Mouse (Mus musculus): ENCODE data around the gene Rab4a.
A peak's percentile ranks its signal among the peaks of the same experiment; 100 is the strongest.

Gene Rab4a

DNA sequence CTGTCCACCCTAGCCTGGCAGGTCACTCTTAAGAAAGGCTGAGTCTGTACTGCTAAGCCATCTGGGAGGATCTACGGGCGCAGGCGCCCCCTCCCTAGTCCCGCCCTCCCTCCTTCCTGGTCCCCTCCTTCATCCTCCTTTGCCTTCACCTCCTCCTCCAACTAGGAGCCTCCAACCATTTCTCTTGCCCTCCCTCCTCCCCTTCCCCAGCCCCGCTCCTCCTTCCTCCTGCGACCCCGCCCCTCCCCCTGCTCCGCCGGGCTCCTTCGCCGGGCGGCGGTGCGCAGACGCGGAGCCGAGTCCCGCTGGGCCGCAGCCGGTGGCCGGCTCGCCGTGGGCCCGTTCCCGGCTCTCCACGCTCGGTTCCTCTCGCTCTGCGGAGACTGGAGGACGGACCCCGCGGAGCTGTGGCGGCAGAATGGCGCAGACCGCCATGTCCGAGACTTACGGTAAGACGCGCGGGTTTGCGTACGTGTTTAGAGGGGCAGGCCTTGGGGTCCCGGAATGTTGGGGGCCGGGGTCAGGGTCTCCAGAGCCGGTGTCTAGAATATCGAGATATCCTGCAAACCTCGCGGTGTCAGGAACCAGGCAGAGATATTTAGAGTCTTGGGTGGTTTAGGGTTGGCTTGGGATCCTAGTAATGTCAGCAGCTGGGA is at the start of gene Rab4a:
Rab4a (plus strand) TSS at position 268 of the 656 bp plus-strand sequence.
- peak; percentile 69 to 74 for DNase-seq (ENCODE audit: low spot score in 2 of 2)

DNA sequence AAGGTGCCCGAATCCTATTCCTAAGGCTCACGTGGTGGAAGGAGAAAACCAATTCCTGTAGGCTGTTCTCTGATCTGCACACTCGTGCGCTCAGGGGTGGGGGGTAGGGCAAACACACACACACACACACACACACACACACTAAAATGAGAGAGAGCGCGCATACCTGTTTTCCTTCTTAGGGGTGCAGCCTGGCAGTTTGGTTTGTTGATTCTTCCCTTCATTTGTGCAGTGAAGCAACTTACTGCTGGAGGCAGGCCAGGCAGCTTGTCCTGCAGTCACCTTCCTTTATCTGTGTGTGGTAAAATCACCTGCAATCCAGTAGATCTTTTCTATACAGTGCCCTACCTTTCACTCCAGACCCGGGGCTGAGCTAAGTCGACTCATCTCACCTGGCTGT is 48.9 kb upstream of the Rab4a start:
- DNase-seq (ENCODE audit: low spot score in 2 of 2): no peak

DNA sequence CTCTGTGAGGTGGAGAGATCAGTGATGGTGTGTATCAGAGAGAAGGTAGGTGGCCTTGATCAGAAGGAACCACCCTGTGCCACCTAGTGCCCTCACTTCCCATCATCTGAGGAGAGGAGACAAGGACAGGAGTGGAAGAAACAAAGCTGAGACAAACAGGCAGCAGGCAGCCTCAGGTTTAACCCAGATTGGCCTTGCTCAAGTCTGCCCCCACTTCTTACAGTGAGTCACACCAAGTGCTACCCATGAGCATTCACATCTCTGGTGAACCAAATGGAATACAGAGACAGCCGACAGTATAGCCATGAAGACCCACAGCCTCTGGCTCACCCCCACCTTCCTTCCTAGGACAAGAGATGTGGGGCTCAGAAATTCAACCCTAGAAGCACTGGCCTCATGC is 46.9 kb upstream of the Rab4a start:
- no peak for DNase-seq (ENCODE audit: low spot score in 2 of 2)

DNA sequence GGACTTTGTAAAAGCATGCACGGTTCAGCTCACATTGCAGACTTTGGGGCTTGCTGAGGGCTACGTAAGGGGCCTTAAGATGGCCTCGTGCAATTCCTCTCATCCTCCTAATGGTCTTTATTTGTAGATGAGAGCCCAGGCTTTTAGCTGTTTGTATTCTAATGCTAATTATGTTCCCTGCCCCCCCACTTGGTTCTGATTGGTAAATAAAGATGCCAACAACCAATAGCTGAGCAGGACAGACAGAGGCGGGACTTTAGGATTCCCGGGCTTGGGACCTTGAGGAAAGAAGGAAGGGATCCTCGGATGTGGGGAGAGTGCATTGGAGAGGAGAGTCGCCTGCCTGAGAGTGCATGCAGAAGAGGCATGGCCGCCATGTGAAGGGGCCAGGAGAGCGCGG is 45.9 kb upstream of the Rab4a start:
- DNase-seq (ENCODE audit: low spot score in 2 of 2): no peak

DNA sequence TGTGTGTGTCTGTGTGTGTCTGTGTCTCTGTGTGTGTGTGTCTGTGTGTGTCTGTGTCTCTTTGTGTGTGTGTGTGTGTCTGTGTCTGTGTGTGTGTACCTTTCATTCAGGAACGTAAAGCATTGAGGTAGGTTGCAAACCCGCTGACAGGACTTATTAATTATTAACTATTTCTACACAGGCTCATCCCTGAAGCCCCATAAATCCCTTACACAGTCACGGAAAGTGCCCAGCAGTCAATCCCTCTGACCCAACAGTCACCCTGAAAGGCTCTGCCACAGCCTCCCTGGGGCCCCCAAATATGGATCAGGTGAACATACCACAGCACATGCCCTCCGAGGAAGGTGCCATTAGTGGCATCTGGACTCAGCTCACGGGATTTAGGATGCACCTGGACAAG is 45.2 kb upstream of the Rab4a start:
- no peak for DNase-seq (ENCODE audit: low spot score in 2 of 2)

DNA sequence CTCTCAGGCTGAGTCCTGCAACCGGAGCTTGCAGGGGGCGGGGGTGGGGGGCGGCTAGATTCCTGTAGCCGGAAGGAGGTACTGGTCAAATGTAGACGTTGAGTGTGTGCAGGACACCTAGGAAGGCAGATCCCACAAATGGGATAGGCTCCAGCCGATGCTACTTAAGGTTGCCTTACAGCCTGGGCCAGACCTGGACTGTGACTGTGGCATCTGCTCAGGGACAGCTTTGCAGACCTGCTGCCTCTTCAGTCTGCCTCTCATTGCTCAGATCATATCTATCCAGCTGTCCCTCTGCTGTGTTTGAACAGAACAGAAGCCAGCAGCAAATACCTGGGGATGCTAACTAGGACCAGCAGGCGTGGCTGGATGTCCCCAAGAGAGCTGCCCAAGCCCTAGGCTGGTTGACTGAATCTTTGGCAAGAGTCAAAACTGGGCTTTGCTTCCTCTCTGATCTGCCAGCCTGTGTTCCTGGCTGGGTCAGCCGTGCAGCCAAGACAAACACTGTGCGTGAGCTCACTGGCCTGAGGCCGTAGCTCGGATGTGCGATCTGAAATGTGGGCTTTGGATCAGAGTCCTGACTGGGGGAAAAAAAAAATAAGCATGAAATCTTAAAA is 44.4 kb upstream of the Rab4a start:
- DNase-seq (ENCODE audit: low spot score in 2 of 2): no peak

DNA sequence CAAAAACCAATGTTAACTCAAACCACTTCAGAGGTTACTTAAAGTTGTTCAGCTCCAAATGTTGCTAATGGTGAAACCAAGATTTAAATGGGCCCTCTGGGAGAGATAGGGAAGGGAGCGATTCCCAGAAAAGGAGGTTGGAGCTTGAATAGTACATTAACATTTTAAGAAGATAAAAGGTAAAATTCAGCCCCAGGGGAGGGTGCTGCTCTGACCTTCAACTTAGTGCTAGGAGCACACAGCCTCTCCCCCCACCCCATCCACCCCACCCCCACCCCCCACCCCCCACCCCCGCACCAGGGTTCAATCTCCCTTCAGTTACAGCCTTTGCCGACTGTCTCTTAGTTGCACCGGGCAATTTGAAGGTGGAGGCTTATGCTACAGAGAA is 43.9 kb upstream of the Rab4a start:
- no peak for DNase-seq (ENCODE audit: low spot score in 2 of 2)

DNA sequence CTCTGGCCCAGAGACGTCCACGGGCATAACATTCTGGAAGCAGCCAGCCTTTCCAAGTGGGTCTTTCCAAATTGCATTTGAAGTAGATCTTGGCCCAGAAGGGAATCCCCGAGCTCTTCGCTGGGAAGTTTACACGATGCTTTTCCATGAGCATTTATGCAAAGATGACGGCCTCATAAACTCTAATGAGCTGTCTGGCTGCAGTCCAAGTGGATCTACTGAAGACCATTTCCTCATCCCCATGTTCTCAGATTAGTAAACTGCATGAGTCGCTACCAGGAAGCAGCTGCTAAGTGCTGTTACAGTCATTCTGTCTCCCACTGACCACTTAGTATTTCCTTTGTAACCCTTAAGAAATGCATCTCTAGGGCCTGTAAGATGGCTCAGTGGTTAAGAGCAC is 42.4 kb upstream of the Rab4a start:
- DNase-seq (ENCODE audit: low spot score in 2 of 2): no peak

DNA sequence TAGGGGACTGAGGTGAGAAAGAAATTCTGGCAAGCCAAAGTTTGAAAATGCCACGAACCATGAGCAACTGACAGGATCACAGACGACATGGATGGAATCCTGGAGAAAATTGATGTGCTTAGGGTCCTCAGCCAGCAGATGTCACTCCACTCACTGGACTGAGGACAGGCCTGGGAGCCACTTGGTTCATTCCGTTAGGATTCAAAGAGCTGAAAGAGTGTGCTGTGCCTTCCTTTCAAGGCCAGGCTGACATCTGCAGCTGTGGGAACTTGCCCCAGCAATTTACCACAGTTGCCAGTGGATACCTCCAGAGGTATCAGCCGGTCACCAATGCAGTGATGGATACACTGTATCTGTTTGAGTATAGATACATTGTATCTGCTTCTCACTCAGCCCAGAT is 41.1 kb upstream of the Rab4a start:
- DNase-seq (ENCODE audit: low spot score in 2 of 2): no peak

DNA sequence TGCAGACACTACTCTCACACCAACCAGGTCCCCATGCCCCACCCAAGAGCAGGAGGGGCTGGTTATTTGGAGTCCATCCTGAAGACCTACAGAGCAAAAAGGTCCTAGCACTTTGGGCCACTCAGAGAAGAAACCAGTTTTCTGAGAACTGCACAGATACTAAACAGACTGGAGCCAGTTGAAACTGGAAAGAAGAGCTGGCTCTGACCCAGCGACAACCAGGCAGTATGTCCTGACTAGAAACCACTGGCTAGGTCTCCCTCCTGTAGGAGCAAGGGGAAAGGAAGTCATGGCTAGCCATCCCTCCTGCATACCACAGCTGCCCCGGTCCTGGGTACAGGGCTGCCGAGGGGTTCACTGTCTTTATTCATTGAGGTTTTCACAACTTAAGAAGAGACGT is 39.3 kb upstream of the Rab4a start:
- DNase-seq (ENCODE audit: low spot score in 2 of 2): no peak

DNA sequence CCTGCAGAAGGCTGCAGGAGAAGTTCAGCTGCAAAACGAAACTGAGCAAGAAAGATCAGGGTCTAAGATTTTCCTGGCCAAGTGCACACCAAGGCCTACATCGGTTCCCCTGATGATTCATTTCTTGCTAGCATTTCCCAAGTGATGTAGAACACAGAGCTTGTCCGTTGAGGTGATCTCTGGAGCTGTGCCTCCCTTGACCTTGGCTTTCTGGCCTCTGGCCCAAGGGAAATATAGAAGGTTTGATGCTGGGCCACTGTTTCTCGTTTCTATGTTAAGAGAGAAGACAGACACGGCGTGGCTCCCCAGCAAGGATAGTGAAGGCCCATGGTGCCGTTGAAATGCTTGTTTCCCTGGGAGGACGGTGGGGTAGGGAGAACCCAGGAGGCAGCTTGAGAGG is 37.9 kb upstream of the Rab4a start:
- DNase-seq (ENCODE audit: low spot score in 2 of 2): no peak

DNA sequence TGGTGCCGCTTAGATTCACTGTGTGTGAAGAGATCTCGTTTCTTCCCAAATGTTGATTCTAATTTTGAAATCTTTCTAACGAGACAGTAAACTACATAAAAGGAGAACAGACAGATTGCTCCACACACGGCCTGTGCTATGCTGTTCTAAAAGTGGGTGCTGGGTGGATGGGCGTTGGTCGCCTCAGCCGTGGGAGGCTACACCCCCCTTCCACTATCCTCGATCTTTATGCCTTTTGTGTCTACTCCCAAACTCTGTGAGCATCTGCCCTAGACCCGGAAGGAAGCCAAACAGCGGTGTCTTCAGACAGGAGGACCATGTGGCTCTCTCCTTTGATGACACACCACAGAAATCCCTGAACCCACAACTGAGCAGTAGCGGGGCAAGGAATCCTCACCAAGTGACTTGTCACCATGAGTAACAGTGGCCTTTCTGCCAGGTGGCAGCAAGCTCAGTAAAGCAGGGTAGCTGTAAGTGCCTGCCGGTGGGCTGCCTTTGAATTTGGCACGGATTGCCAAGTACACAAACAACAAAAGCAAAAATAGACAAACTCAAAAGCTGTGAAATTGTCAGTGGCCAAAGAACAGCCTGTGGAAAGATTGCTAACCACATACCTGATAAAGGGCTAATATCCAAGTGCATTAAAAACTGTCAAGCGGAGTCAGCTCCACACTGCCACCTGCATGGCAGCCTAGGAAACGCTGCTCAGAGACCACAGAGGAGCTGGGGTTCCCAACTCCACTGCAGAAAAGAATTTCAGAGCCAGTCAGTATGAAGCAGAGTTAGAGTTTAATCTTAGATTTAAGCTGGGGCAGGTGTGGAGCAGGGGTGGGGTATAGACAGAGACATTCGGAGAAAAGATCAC is 37.1 kb upstream of the Rab4a start:
- peak; percentile 71 to 72 for DNase-seq (ENCODE audit: low spot score in 2 of 2)

DNA sequence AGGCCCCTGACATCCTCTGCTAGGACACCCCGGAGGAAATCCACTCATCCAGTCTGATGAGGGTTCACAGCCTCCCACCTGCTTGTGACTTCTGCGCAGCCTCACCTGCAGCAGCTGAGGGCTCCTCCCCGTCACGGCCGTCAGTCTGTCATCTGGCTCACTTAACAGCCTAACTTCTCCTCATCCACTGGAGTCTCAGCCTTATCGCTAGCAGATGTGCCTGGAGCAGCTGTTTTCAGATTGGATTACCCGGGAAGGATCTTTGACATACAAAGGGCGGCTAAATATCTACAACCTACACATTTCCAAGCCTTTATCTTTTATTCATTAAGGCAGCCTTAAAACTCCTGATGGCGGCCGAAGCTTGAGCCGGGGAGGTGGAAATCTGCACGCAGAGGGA is 32.3 kb upstream of the Rab4a start:
- no peak for DNase-seq (ENCODE audit: low spot score in 2 of 2)

DNA sequence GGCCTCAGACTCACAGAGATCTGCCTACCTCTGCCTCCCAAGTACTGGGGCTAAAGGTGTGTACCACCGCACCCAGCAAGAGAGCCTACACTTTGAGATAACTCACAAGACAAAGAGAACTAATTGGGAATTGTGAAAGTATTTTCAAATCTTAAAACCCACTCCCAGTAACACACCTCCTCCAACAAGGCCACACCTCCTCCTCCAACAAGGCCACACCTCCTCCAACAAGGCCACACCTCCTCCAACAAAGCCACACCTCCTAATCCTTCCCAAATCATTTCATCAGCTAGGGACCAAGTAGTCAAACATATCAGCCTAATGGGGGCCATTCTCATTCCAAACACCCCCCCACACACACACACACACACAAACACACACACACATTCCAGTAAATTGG is 31.3 kb upstream of the Rab4a start:
- DNase-seq (ENCODE audit: low spot score in 2 of 2): no peak

DNA sequence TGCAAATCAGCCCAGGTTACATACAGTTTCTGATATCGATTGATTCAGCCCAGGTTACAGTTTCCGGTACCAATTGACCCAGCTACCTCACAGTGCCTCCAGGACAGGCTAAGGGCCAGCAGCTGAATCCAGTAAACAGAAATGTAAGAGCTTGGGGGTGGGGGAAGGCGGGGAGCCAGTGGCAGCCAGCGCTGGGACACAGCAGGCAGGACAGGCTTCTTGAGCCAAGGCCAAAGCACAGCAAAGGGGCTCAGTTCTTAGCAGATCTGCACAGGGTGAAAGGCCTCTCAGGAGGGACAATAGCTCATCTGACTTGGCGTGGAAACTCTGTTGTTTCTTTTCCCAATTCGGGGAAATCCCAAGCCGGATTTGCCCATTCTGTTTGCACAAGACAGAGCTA is 28.5 kb upstream of the Rab4a start:
- no peak for DNase-seq (ENCODE audit: low spot score in 2 of 2)

DNA sequence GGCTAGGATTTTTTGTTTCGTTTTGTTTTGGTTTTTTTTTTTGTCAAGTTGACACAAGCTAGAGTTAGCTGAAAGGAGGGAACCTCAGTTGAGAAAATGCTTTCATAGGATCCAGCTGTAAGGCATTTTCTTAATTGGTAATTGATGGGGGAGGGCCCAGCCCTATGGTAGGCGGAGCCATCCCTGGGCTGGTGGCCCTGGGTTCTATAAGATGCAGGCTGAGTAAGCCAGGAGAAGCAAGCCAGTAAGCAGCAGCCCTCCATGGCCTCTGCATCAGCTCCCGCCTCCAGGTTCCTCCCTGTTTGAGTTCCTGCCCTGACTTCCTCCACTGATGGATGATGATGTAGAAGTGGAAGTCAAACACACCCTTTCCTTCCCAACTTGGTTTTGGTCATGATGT is 25.3 kb upstream of the Rab4a start:
- no peak for DNase-seq (ENCODE audit: low spot score in 2 of 2)

DNA sequence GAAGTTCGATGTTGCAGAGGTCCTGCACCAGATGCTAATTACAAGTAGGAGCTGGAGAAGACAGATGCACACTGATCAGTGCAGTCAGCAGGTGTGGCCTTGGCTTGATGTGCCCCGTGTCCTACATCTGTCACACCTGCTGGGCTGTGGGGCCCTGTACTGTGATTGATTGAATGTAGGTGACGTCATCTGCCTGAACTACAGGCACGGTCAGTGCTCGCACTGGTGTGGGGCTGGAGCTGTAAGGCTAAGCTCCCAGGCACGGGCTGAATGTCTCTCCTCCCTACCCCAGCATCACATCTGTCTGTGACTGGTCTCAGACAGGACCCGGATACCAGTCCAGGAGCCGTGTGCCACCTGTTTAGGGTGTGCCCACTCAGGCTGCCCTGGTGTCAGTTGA is 24.5 kb upstream of the Rab4a start:
- no peak for DNase-seq (ENCODE audit: low spot score in 2 of 2)

DNA sequence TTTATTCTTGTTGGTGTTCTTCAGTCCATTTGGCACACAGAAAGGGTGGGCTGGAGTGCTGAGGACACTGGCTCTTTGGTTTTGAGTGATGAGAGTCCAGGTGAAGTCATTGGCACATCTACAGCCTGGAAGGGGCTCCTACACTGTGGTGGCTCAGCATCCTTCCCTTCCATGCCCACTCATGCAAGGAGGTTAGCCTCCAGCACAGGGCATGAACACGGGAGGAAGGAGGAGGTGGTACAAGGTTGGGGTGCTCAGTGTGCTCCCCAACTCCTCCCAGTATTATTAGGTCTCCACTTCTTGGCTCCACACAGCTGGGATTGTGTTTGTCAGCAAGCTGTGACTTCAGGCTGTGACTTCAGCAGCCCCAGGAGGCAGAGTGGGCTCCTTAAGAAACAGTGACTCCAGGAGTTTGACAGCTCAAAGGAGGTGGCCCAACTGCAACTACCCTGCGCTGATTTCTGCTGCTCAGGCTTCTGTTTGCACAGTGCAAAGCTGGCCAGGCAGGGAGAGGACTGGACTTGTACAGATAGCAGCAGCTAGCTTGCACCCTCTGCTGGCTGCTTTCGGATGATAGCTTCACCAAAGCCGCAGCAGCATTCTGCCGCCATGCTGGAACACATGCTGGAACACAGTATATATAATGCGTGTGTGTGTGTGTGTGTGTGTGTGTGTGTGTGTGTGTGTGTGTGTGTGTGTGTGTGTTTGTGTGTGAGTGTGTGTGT is 22.1 kb upstream of the Rab4a start:
- peak; percentile 87 to 88 for DNase-seq (ENCODE audit: low spot score in 2 of 2)

DNA sequence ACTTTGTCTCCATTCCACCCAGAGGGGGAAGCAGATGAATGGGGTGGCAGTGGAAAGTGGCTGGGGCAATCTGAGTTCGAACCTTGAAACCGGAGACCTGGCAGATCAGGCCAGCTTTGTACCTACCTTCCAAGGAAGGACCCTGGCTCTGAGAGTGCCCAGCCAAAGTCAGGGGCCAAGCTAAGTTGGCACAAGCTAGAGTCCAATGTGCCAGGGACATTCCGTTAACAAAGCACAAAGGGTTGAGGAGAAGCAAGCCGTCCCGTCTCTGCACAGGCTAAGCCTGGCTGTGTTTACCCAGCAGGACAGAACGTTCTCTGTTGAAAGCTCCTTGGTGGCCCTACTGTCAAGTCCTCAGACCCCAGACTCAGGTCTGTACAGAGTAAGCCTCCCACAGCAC is 19.6 kb upstream of the Rab4a start:
- DNase-seq (ENCODE audit: low spot score in 2 of 2): peak in 1 of 2 experiments; percentile 42

DNA sequence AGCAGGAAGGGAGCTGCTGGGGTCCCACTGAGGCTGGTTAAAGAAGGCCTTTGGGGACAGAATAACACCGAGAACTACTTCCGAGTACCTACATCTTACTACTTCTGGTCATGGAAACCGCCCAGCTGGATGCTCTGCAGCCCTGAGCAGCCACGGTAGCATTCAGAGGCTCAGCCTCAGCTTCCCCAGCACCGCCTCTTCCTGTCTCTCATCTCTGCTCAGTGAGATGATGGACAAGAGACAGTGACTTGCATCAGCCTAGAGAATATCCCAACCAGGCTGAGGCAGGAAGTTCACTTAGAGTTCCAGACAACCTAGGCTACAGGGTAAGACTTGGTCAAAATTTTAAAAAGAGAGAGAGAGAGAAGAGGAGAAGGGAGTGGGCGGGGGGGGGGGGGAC is 19.1 kb upstream of the Rab4a start:
- no peak for DNase-seq (ENCODE audit: low spot score in 2 of 2)

DNA sequence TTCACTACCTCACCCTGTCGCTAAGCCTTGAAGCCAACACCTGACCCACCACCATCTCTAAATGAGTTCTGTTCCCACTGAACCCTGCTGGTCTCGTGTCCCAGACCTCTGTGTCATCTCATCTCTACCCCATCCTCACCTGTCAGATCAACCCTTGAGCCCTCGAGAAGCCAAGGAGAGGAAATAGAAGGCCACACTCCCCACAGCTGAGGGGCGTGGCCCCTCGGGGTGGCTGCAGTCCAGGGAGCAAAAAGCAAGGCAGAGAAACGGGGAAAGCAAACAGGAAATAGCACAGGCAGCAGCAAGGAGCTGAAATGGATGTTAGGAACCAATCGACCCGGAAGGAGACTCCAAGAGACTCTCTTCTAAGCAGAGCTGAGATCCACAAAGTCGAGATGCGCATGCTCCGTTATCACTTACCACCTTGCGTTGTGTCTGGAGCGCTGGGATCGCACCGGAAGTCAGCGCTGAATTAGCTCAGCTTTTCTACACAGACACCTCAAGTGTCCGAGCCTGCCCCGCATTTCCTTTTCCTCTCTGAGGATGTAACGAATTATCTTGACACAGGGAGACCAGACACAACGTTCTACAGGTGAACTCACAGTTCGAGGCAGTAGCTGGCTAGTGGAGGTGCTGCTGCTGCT is 18.4 kb upstream of the Rab4a start:
- no peak for DNase-seq (ENCODE audit: low spot score in 2 of 2)
